Mouse (Mus musculus) spleen, postnatal 4 days (tissue): Measurements from ENCODE around the gene Vax2.

Experiments
- DNase-seq, 2 experiments: peaks; one replicate each; pipeline ENCODE4 v3.0.0; 2022; ENCODE audit warnings: low spot score in 2 of 2

Vax2 gene

GRCm38 (mm10) chr6:83711725-83712475 lies 836 bp downstream of the Vax2 start:
- no peak for DNase-seq

GRCm38 (mm10) chr6:83713271-83714136 lies 2.4 kb downstream of the Vax2 start:
- DNase-seq: no peak

- no peak for DNase-seq
Measured at GRCm38 (mm10) chr6:83714221-83715123, 3.4 kb downstream of the Vax2 start.

- DNase-seq: no peak
Measured at GRCm38 (mm10) chr6:83715461-83716196, 4.6 kb downstream of the Vax2 start.

GRCm38 (mm10) chr6:83717026-83717425 lies 6.0 kb downstream of the Vax2 start:
- no peak for DNase-seq

- no peak for DNase-seq
Measured at GRCm38 (mm10) chr6:83722526-83722925, 11.5 kb downstream of the Vax2 start.

GRCm38 (mm10) chr6:83727178-83727577 lies 16.1 kb downstream of the Vax2 start:
- no peak for DNase-seq

- no peak for DNase-seq
Measured at GRCm38 (mm10) chr6:83728488-83728887, 17.4 kb downstream of the Vax2 start.

- DNase-seq: no peak
Measured at GRCm38 (mm10) chr6:83729350-83729970, 18.4 kb downstream of the Vax2 start.

- peak; percentile 48 to 88 for DNase-seq
Measured at GRCm38 (mm10) chr6:83731128-83731527, 20.1 kb downstream of the Vax2 start.

- DNase-seq: no peak
Measured at GRCm38 (mm10) chr6:83737311-83737710, 26.2 kb downstream of the Vax2 start.

- DNase-seq: no peak
Measured at GRCm38 (mm10) chr6:83738596-83738995, 27.5 kb downstream of the Vax2 start.

- DNase-seq: no peak
Measured at GRCm38 (mm10) chr6:83742761-83743160, 31.7 kb downstream of the Vax2 start, which contains the start of gene Atp6v1b1. Gene Atp6v1b1, plus strand, starts transcription at chr6:83742990.

- DNase-seq: no peak
Measured at GRCm38 (mm10) chr6:83743212-83743611, 32.1 kb downstream of the Vax2 start.

GRCm38 (mm10) chr6:83744126-83744525 lies 33.1 kb downstream of the Vax2 start:
- DNase-seq: no peak

GRCm38 (mm10) chr6:83744557-83744956 lies 33.5 kb downstream of the Vax2 start:
- no peak for DNase-seq

- no peak for DNase-seq
Measured at GRCm38 (mm10) chr6:83745466-83745865, 34.4 kb downstream of the Vax2 start.

GRCm38 (mm10) chr6:83749286-83749685 lies 38.2 kb downstream of the Vax2 start:
- no peak for DNase-seq

GRCm38 (mm10) chr6:83750171-83750684 lies 39.2 kb downstream of the Vax2 start:
- peak; percentile 45 to 83 for DNase-seq

- no peak for DNase-seq
Measured at GRCm38 (mm10) chr6:83756051-83756450, 45.0 kb downstream of the Vax2 start.
